Mouse (Mus musculus) neural tube, embryonic 11.5 days (tissue): ENCODE measurements around the gene Rnf2. TPM values are rescaled to one million over a fixed set of nuclear protein-coding genes. Genes with fewer than 3 reads are reported as not detected.

ENCODE experiments used
- ATAC-seq: fragments of 200-750 bp; cut with Nextera tagmentation; 2 replicates; pipeline ENCODE4 v1.8.0; 2017; ENCODE audit warnings: moderate number of reproducible peaks, mild to moderate bottlenecking, moderate TSS enrichment, moderate library complexity; ENCODE audit not compliant: insufficient read depth, low FRiP score, low TSS enrichment
- DNase-seq: peaks from one replicate; pipeline ENCODE4 v3.0.0-alpha.2; 2015; ENCODE audit warnings: low spot score
- H3K27ac ChIP-seq: fragments of 300-500 bp; sonication (generic); 2 replicates; pipeline ENCODE4 v1.5.1; 2014; ENCODE audit warnings: low read depth, mild to moderate bottlenecking, low read length
- H3K27me3 ChIP-seq: fragments of 300-500 bp; sonication (generic); 2 replicates; pipeline ENCODE4 v1.6.1; 2014; ENCODE audit warnings: mild to moderate bottlenecking, low read length, mixed read lengths; ENCODE audit not compliant: control insufficient read depth, insufficient read depth
- H3K36me3 ChIP-seq: fragments of 300-500 bp; sonication (generic); 2 replicates; pipeline ENCODE4 v1.6.1; 2014; ENCODE audit warnings: mild to moderate bottlenecking, low read length, moderate library complexity, mixed read lengths; ENCODE audit not compliant: control insufficient read depth, insufficient read depth
- H3K4me1 ChIP-seq: fragments of 300-500 bp; sonication (generic); 2 replicates; pipeline ENCODE4 v1.6.1; 2014; ENCODE audit warnings: low read length, mixed read lengths; ENCODE audit not compliant: control insufficient read depth, insufficient read depth
- H3K4me2 ChIP-seq: fragments of 300-500 bp; sonication (generic); 2 replicates; pipeline ENCODE4 v1.6.1; 2014; ENCODE audit warnings: low read depth, mild to moderate bottlenecking, moderate library complexity
- H3K4me3 ChIP-seq: fragments of 300-500 bp; sonication (generic); 2 replicates; pipeline ENCODE4 v1.5.1; 2014; ENCODE audit warnings: low read depth, low read length
- H3K9ac ChIP-seq: fragments of 300-500 bp; sonication (generic); 2 replicates; pipeline ENCODE4 v1.6.1; 2014; ENCODE audit warnings: mild to moderate bottlenecking, low read length
- H3K9me3 ChIP-seq: fragments of 300-500 bp; sonication (generic); 2 replicates; pipeline ENCODE4 v1.6.1; 2016; ENCODE audit warnings: low read length; ENCODE audit not compliant: control insufficient read depth
- WGBS: fragments of 180-500 bp; shearing (Covaris S2); extraction: QIAGEN DNeasy Blood & Tissue Kit; methylation state at CpG from one replicate; pipeline ENCODE4 v1.1.7; 2014; 5-methylcytosine and 5-hydroxymethylcytosine counted together
- polyA plus RNA-seq: library from polyadenylated mRNA; unstranded; fragments of >200 nt; fragmentation: Nextera tagmentation; extraction: Ambion mirVana; gene quantifications from 2 replicates; pipeline ENCODE4 v1.2.1, GENCODE M21; 2014

Rnf2 gene
- polyA plus RNA-seq, 1 experiment from 2014 or later: 155 TPM

DNA sequence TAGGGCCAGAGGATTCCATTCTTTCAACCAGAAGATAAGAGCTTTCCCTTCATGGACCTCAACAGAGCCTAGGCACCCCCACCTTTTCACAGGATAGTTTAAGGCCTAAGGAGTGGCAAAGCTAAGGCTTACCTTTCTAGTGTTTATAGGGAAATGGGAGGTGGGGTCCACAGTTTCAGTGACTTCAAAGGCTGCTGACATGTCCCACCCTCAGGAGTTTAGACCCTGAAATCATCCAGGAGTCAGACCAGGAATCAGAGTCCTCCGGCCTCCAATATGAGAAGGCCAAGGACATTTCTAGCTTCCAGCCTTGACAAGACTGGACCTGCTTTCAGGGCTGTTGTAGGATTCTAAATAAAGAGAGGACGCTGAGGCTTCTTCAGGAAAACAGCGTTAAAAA, 16.1 kb upstream of the Rnf2 start:
- ATAC-seq: no peak
- H3K27me3 ChIP-seq: no peaks in the 10 kb centered on the region
- no peaks in the 10 kb centered on the region for H3K9me3 ChIP-seq
- DNase-seq: no peak
- 93% methylated on average over 3 of the region's 3 CpGs for WGBS
- no peak overlapping the region for H3K9ac ChIP-seq
- no peak overlapping the region for H3K4me2 ChIP-seq
- H3K4me3 ChIP-seq: no peak overlapping the region
- H3K36me3 ChIP-seq: no peaks in the 10 kb centered on the region
- H3K27ac ChIP-seq: no peak overlapping the region
- no peaks in the 10 kb centered on the region for H3K4me1 ChIP-seq

DNA sequence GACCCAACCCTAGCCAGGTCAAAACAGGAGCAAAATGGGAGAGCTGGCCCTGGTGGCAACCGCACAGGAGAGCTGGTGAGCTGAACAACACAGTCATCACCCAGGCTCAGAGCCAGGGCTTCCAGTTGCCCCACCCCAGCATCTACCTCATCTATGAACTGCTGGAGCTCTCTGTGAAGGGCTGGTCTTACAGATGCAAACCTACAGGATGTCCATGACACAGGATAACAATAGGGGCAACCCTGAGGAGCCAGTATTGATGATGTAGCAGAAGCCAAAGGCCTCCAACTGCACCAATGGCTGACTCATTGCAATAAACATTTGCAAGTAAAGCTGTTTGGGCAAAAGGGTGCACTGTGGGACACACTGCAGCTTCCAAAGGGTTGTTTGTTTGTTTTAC, 15.0 kb upstream of the Rnf2 start:
- no peak overlapping the region for H3K4me3 ChIP-seq
- no peak overlapping the region for H3K27ac ChIP-seq
- no peaks in the 10 kb centered on the region for H3K27me3 ChIP-seq
- no peaks in the 10 kb centered on the region for H3K36me3 ChIP-seq
- WGBS: 94% methylated on average over 1 of the region's 1 CpGs
- ATAC-seq: no peak
- no peaks in the 10 kb centered on the region for H3K4me1 ChIP-seq
- H3K9me3 ChIP-seq: no peaks in the 10 kb centered on the region
- H3K4me2 ChIP-seq: no peak overlapping the region
- H3K9ac ChIP-seq: no peak overlapping the region
- no peak for DNase-seq

DNA sequence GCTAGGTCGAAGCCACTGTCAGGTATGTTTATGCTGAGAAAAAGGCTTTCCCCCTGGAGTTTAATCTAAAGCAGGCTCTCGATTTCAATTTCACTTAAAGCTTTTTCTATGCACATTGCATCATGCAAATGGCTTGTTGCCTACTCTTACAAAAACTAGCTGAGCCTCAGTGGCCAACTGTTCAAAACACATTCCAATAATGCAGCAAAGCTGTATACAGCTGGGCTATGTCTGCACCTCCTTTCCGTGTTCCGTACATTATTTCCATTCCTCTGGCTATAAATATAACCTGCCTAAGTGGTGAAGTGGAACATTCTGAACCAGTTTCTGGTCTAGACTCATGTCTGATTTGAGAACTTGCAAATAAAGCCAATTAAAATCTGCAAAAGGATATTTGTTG, 13.4 kb upstream of the Rnf2 start:
- H3K36me3 ChIP-seq: no peaks in the 10 kb centered on the region
- 91% methylated on average over 4 of the region's 4 CpGs for WGBS
- no peak for ATAC-seq

DNA sequence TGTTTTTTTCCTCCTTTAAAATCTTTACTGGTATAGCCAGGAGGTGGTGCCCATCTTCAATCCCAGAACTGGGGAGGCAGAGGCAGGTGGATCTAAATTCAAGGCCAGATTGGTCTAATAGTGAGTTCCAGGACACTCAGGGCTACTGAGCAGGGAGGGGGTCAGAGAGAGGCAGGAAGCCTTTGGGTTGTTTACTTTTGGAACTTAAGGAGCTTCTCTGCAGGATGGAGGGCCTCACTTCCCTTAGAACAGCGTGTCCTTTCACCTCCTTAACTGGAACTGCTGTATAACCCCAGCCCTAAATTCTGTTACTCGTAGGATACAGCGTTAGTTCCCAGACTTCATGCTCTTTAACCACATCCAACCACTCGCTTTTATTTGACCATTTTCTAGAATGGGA, 10.1 kb upstream of the Rnf2 start:
- no peaks in the 10 kb centered on the region for H3K9me3 ChIP-seq
- no peak for ATAC-seq
- H3K36me3 ChIP-seq: no peaks in the 10 kb centered on the region
- no peaks in the 10 kb centered on the region for H3K4me1 ChIP-seq
- no peak overlapping the region for H3K27ac ChIP-seq
- no peaks in the 10 kb centered on the region for H3K27me3 ChIP-seq
- H3K4me3 ChIP-seq: no peak overlapping the region
- 43% methylated on average over 4 of the region's 4 CpGs for WGBS
- no peak overlapping the region for H3K4me2 ChIP-seq
- DNase-seq: no peak
- no peak overlapping the region for H3K9ac ChIP-seq

More for the DNA sequence above, 13.4 kb upstream of the Rnf2 start:
- Histone ChIP-seq H3K4me1 (no peaks in the 10 kb centered on the region), H3K9ac (no peak overlapping the region), H3K4me3 (no peak overlapping the region), H3K27ac (no peak overlapping the region), H3K9me3 (no peaks in the 10 kb centered on the region), H3K27me3 (no peaks in the 10 kb centered on the region), H3K4me2 (no peak overlapping the region)
- no peak for DNase-seq

DNA sequence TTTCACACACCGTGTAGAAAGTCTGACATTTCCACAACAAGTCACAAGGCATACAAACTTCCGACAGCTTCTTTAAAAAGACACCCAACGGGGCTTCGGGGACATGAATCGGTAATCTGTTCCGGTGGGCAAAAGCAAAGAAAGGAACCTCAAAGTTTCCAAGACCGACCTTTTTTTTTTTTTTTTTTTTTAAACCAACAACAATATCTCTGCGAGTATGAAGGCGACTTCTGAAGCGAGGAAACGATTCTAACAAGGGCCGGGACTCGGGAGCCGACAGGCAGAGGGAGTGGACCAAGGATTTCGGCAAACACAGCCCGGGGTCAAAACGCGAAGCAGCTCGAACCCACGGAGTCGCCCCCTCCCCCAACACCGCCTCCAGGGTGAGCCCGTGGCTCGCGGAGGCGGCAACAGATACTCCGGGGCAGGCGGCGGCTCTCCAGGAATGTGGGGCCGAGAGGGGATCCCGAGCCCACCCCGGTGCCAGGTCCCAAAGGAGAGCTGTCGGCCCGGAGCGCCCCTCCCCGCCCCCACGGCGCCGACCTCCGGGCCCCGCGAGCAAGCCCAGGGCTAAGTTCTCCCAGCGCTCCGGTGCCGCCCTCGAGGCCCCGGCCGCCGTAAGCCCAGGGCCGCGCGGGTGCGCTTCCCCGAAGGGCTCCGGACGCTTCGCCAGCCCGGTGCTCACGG, 797 bp downstream of the Rnf2 start:
- no peaks in the 10 kb centered on the region for H3K27me3 ChIP-seq
- peak overlapping the region; percentile 47 for H3K4me2 ChIP-seq
- peaks cover 2% of the 10 kb centered on the region; the same call in 1 of the 2 replicates for H3K4me1 ChIP-seq
- H3K9me3 ChIP-seq: no peaks in the 10 kb centered on the region
- no peaks in the 10 kb centered on the region for H3K36me3 ChIP-seq
- H3K4me3 ChIP-seq: peak overlapping the region; percentile 81
- ATAC-seq: peak; percentile 53
- DNase-seq: peak; percentile 79
- H3K9ac ChIP-seq: peak overlapping the region; percentile 92
- WGBS: under 1% methylated on average over 53 of the region's 59 CpGs
- H3K27ac ChIP-seq: peak overlapping the region; percentile 95

DNA sequence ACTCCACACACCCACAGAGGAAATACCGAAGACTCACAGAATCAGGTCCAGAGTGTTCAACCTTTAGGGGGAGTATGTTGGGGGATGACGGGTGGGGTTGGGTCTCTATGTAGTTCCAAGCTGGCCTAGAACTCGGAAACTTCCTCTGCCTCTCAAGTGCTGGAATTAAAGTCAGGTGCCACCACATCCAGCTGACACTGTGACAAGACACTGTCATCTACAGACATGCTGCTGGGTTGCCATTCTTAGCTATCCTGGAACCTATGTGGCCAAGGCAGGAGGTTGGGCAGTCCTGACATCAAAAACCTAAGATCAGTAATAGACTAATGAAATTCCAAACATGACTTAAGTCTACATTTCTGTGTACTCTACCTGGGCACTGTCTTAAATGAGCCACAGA, 2.4 kb downstream of the Rnf2 start:
- no peak overlapping the region for H3K9ac ChIP-seq
- H3K27me3 ChIP-seq: no peaks in the 10 kb centered on the region
- H3K4me3 ChIP-seq: no peak overlapping the region
- H3K4me1 ChIP-seq: peaks cover 2% of the 10 kb centered on the region; the same call in 1 of the 2 replicates
- DNase-seq (no peak), ATAC-seq (no peak)
- H3K36me3 ChIP-seq: no peaks in the 10 kb centered on the region
- no peak overlapping the region for H3K4me2 ChIP-seq
- no peaks in the 10 kb centered on the region for H3K9me3 ChIP-seq
- no peak overlapping the region for H3K27ac ChIP-seq
- WGBS: 89% methylated on average over 3 of the region's 3 CpGs

DNA sequence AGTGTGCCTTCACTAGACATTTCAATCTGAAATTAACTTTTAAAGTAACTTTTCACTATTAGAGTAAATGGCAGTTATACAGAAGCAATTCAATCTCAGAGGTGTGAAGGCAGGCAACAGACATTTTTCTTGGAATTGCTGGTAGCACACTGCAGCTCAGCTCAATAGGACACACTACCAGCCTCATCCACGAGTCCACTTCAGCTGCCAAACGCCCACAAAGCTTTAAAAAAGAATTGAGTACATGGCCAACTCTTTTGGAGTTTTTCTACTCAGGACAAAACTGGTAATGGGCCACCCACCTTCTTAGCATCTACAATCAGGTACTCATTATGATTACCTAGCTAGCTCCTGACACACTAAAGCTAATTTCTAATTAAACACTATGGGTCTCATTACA, 2.8 kb downstream of the Rnf2 start:
- H3K4me3 ChIP-seq: no peak overlapping the region
- no peaks in the 10 kb centered on the region for H3K36me3 ChIP-seq
- ATAC-seq: no peak
- no peak overlapping the region for H3K27ac ChIP-seq
- 86% methylated on average over 2 of the region's 2 CpGs for WGBS
- no peak for DNase-seq
- H3K9me3 ChIP-seq: no peaks in the 10 kb centered on the region
- H3K9ac ChIP-seq: no peak overlapping the region
- no peak overlapping the region for H3K4me2 ChIP-seq
- H3K27me3 ChIP-seq: no peaks in the 10 kb centered on the region
- peaks cover 2% of the 10 kb centered on the region; the same call in 1 of the 2 replicates for H3K4me1 ChIP-seq

DNA sequence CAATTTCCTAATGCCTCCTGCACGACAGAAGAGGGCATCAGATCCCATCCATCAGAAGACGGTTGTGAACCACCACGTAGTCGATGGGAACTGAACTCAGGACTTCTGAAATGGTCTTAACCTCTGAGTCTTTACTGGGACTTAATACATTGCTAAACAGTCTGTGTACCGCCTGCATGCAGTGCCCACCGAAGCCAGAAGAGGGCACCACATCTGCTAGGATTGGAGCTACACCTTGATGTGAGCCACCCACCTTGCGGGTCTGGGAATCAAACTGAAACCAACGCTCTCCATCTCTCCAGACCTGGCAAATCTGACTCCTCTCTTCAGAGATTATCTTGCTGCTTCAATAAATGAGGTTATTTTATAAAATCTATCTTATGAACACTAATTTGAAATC, 3.7 kb downstream of the Rnf2 start:
- Histone ChIP-seq H3K27me3 (no peaks in the 10 kb centered on the region), H3K36me3 (no peaks in the 10 kb centered on the region), H3K4me3 (no peak overlapping the region), H3K4me2 (no peak overlapping the region), H3K4me1 (peaks cover 2% of the 10 kb centered on the region; the same call in 1 of the 2 replicates), H3K27ac (no peak overlapping the region), H3K9ac (no peak overlapping the region), H3K9me3 (no peaks in the 10 kb centered on the region)
- 90% methylated on average over 8 of the region's 8 CpGs for WGBS
- DNase-seq: peak; percentile 14
- no peak for ATAC-seq

DNA sequence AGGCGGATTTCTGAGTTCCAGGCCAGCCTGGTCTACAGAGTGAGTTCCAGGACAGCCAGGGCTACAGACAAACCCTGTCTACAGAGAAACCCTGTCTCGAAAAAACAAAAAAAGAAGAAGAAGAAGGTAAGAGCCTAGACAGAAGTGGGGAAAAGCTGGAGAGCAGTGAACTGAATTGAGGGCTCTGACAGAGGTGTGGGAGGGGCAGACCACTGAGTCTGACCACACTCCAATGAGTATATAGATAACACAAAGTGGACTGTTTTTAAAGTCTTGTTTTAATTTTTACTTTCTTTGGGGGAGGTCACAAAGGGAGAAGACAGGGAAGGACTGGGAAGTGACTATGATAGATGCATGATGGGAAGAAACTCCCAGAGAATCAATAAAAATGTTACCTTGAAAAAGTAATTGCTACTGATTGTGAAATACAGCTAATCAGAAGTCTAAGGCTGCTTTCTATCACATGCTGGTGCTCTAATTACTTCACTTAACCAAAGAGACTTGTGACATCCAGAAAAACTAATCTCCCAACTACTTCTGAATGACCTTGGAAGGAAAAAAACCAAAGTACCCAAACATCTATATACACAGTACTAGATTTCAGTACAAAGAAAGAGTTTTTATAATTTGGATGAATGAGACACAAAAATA, 5.0 kb downstream of the Rnf2 start:
- Histone ChIP-seq H3K4me3 (no peak overlapping the region), H3K27me3 (no peaks in the 10 kb centered on the region), H3K4me2 (no peak overlapping the region), H3K9ac (no peak overlapping the region), H3K27ac (no peak overlapping the region), H3K36me3 (no peaks in the 10 kb centered on the region), H3K9me3 (no peaks in the 10 kb centered on the region), H3K4me1 (peaks cover 2% of the 10 kb centered on the region; the same call in 1 of the 2 replicates)
- ATAC-seq (no peak), DNase-seq (no peak)
- 96% methylated on average over 2 of the region's 2 CpGs for WGBS
